Mouse (Mus musculus) C2C12 (cell line): ENCODE measurements at regions not wholly inside any gene's neighbourhood (a gene's known extent, or its start where the extent isn't known, plus 50 kb on each side); places are given as distances from the start of the nearest gene placed in this dataset.

ENCODE experiments used
- H3K27me3 ChIP-seq: one replicate; pipeline ENCODE4 v1.6.1; 2011; ENCODE audit not compliant: control insufficient read depth, insufficient read depth, insufficient read length
- H3K36me3 ChIP-seq: one replicate; pipeline ENCODE4 v1.6.1; 2011; ENCODE audit not compliant: control insufficient read depth, insufficient read depth
- H3K4me3 ChIP-seq: one replicate; pipeline ENCODE4 v1.5.1; 2011; ENCODE audit warnings: mild to moderate bottlenecking, control low read depth; ENCODE audit not compliant: poor library complexity, insufficient read depth, severe bottlenecking
- H3K79me2 ChIP-seq: one replicate; pipeline ENCODE4 v1.6.1; 2011; ENCODE audit not compliant: control insufficient read depth, insufficient read depth
- H3K79me3 ChIP-seq: one replicate; pipeline ENCODE4 v1.6.1; 2011; ENCODE audit warnings: low read depth, control low read depth
- H3ac ChIP-seq: one replicate; pipeline ENCODE3; 2011; ENCODE audit warnings: low read depth; ENCODE audit not compliant: control insufficient read depth, insufficient read length
- CEBPB ChIP-seq: IDR thresholded peaks from one replicate; pipeline ENCODE4 v1.6.1; 2011; ENCODE audit warnings: low read depth, mild to moderate bottlenecking, control low read depth, moderate library complexity
- CTCF ChIP-seq: IDR thresholded peaks from one replicate; pipeline ENCODE4 v1.5.1; 2011; ENCODE audit not compliant: control insufficient read depth, insufficient read depth, insufficient read length
- FOSL1 ChIP-seq: IDR thresholded peaks from one replicate; pipeline ENCODE4 v1.8.0; 2011; ENCODE audit warnings: mild to moderate bottlenecking, low read length; ENCODE audit not compliant: poor library complexity, insufficient read depth, severe bottlenecking
- MAX ChIP-seq: IDR thresholded peaks from one replicate; pipeline ENCODE4 v1.6.1; 2011; ENCODE audit warnings: mild to moderate bottlenecking, control low read depth
- MYOD1 ChIP-seq: IDR thresholded peaks from one replicate; pipeline ENCODE4 v1.6.1; 2011; ENCODE audit warnings: low read depth; ENCODE audit not compliant: control insufficient read depth, insufficient read length
- MYOG ChIP-seq: IDR thresholded peaks from one replicate; pipeline ENCODE4 v1.6.1; 2011; ENCODE audit not compliant: control insufficient read depth, insufficient read length; ENCODE audit errors: extremely low read depth
- USF1 ChIP-seq: IDR thresholded peaks from one replicate; pipeline ENCODE4 v1.6.1; 2011; ENCODE audit warnings: low read depth, mild to moderate bottlenecking, control low read depth, moderate library complexity

GRCm38 (mm10) chr4:142767665-142768064 is 445.1 kb downstream of the Prdm2 start:
- Histone ChIP-seq H3K79me2 (no peaks in the 10 kb centered on the region), H3K27me3 (no peaks in the 10 kb centered on the region), H3K36me3 (no peaks in the 10 kb centered on the region), H3K79me3 (no peaks in the 10 kb centered on the region), H3ac (no peak overlapping the region), H3K4me3 (no peak overlapping the region)
- no peak for TF ChIP-seq MYOD1
- no peak for TF ChIP-seq CEBPB
- TF ChIP-seq FOSL1, result no peak
- no peak for TF ChIP-seq MYOG
- no peak for TF ChIP-seq MAX
- TF ChIP-seq USF1, result no peak
- TF ChIP-seq CTCF, result no peak

GRCm38 (mm10) chr4:142761577-142761976 is 451.2 kb downstream of the Prdm2 start:
- no peak overlapping the region for H3ac ChIP-seq
- H3K79me3 ChIP-seq, result no peaks in the 10 kb centered on the region
- H3K4me3 ChIP-seq, result no peak overlapping the region
- no peaks in the 10 kb centered on the region for H3K79me2 ChIP-seq
- TF ChIP-seq FOSL1, result no peak
- no peak for TF ChIP-seq CTCF
- no peak for TF ChIP-seq MYOD1
- TF ChIP-seq MAX, result no peak
- TF ChIP-seq MYOG, result no peak
- no peak for TF ChIP-seq USF1
- TF ChIP-seq CEBPB, result no peak
- no peaks in the 10 kb centered on the region for H3K27me3 ChIP-seq
- H3K36me3 ChIP-seq, result no peaks in the 10 kb centered on the region

- H3ac ChIP-seq, result no peak overlapping the region
- no peaks in the 10 kb centered on the region for H3K36me3 ChIP-seq
- H3K79me3 ChIP-seq, result no peaks in the 10 kb centered on the region
- no peaks in the 10 kb centered on the region for H3K27me3 ChIP-seq
- no peak overlapping the region for H3K4me3 ChIP-seq
- no peaks in the 10 kb centered on the region for H3K79me2 ChIP-seq
- TF ChIP-seq USF1 (no peak), FOSL1 (no peak)
Observed at GRCm38 (mm10) chr4:142758102-142758501, 454.7 kb downstream of the Prdm2 start.

GRCm38 (mm10) chr4:142756332-142756731 is 456.5 kb downstream of the Prdm2 start:
- Histone ChIP-seq H3K27me3 (no peaks in the 10 kb centered on the region), H3K4me3 (no peak overlapping the region), H3K79me2 (no peaks in the 10 kb centered on the region), H3K79me3 (no peaks in the 10 kb centered on the region), H3K36me3 (no peaks in the 10 kb centered on the region), H3ac (no peak overlapping the region)
- TF ChIP-seq FOSL1 (no peak), USF1 (no peak), CEBPB (no peak), MAX (no peak), CTCF (no peak), MYOG (no peak), MYOD1 (no peak)

- TF ChIP-seq MYOD1 (no peak), USF1 (no peak), CTCF (no peak), CEBPB (no peak), MAX (no peak), MYOG (no peak), FOSL1 (no peak)
Observed at GRCm38 (mm10) chr4:142749918-142750317, 462.9 kb downstream of the Prdm2 start.

GRCm38 (mm10) chr4:142723554-142723907 is 484.3 kb upstream of the Kazn start:
- no peak overlapping the region for H3ac ChIP-seq
- no peaks in the 10 kb centered on the region for H3K79me2 ChIP-seq
- no peak overlapping the region for H3K4me3 ChIP-seq
- H3K36me3 ChIP-seq, result no peaks in the 10 kb centered on the region
- no peaks in the 10 kb centered on the region for H3K79me3 ChIP-seq
- no peaks in the 10 kb centered on the region for H3K27me3 ChIP-seq
- TF ChIP-seq CEBPB (no peak), USF1 (no peak), MAX (no peak), FOSL1 (no peak), MYOG (no peak), MYOD1 (no peak), CTCF (no peak)

More at GRCm38 (mm10) chr4:142749918-142750317, 462.9 kb downstream of the Prdm2 start:
- no peaks in the 10 kb centered on the region for H3K36me3 ChIP-seq
- H3K79me2 ChIP-seq, result no peaks in the 10 kb centered on the region
- H3K79me3 ChIP-seq, result no peaks in the 10 kb centered on the region
- no peak overlapping the region for H3K4me3 ChIP-seq
- no peaks in the 10 kb centered on the region for H3K27me3 ChIP-seq
- H3ac ChIP-seq, result no peak overlapping the region
